Mouse (Mus musculus): ENCODE measurements at regions not wholly inside any gene's neighbourhood (a gene's known extent, or its start where the extent isn't known, plus 50 kb on each side); places are given as distances from the start of the nearest gene placed in this dataset.

DNA sequence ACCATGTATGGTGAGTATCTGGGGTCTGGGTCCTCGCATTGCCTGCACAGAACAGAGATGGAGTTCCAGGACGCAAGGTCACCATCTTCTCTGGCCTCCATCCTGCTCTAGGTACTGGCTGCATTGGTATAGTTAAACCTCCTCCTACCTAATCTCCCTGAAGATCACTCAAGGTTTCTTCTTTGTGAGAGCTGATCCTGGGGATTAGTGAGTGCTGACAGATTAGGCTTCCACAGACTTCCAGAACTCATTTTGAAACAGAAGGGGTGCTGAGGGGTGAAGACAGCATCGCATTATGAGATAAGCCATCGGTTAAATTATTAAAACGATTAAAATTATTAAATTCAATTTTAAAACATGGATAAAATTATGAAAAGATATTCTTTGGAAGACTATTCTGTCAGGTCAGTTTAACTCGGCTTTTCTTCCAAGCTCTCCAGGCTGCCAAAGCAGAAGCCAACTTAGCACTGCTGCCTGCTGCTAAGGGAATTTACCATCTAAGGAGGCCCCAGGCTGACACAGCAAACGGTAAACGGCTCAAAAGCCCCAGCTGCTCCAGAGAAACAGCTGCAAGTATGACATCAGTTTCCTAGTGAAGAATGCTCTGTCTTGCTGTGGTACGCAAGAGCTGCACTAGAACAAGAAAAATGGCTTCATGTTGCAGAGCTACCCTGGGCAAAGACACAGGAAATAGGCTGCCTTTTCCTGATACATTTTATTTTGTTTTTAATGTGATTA is 98.9 kb downstream of the Klhl6 start:
- peak; percentile 71; the same call in 1 of the 2 replicates for ATAC-seq (ENCODE audit: insufficient read depth, low read depth)
- WGBS, result 42% methylated on average over 9 of the region's 9 CpGs
- peak; percentile 53 for DNase-seq (ENCODE audit: low spot score)
- H3K4me3 ChIP-seq (ENCODE audit: low read depth, low read length), result no peak overlapping the region; the same call in 1 of the 2 replicates
- no peaks in the 10 kb centered on the region for H3K9me3 ChIP-seq (replicated peaks; ENCODE audit: control insufficient read depth, low read length)
- no peak overlapping the region; the same call in 1 of the 2 replicates for H3K9ac ChIP-seq (replicated peaks; ENCODE audit: low read depth, low read length)
- H3K36me3 ChIP-seq (replicated peaks; ENCODE audit: control insufficient read depth, insufficient read depth, low read length), result no peaks in the 10 kb centered on the region
- H3K4me2 ChIP-seq (ENCODE audit: low read depth, low read length), result peak overlapping the region; percentile 9; the same call in 1 of the 2 replicates
- H3K4me1 ChIP-seq (ENCODE audit: control insufficient read depth, insufficient read depth), result no peaks in the 10 kb centered on the region
- peak overlapping the region; percentile 58; the same call in 1 of the 2 replicates for H3K27ac ChIP-seq (ENCODE audit: low read depth)
- H3K27me3 ChIP-seq (ENCODE audit: control insufficient read depth, insufficient read depth, low read length), result no peaks in the 10 kb centered on the region
- no peak for TF ChIP-seq EP300 (IDR thresholded peaks at IDR 0.05; ENCODE audit: low read depth)
- TF ChIP-seq CTCF (IDR thresholded peaks at IDR 0.05; ENCODE audit: low read depth), result no peak

DNA sequence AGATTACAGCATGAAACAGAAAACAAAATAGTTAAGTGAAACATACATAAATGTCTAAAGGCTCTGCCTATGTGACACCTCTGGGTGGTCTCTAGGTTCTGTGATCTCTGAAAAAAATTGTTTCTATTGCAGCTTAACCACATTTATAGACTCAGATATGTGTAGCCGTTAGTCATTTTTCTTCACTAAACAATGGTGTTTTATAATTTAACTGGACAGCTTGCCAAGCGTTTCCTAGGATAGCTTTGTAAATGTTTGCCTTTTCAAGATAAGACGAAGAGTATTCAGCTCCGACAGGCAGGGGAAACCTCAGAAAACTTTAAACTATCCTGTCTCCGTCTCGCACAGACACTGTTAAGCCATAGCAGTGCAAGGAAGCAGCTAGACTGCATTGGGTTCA is 98.3 kb downstream of the Klhl6 start:
- Histone ChIP-seq H3K36me3 (replicated peaks; ENCODE audit: control insufficient read depth, insufficient read depth, low read length) (no peaks in the 10 kb centered on the region), H3K9me3 (replicated peaks; ENCODE audit: control insufficient read depth, low read length) (no peaks in the 10 kb centered on the region), H3K27ac (ENCODE audit: low read depth) (peak overlapping the region; percentile 50; the same call in 1 of the 2 replicates), H3K9ac (replicated peaks; ENCODE audit: low read depth, low read length) (no peak overlapping the region), H3K27me3 (ENCODE audit: control insufficient read depth, insufficient read depth, low read length) (no peaks in the 10 kb centered on the region), H3K4me2 (ENCODE audit: low read depth, low read length) (no peak overlapping the region; the same call in 1 of the 2 replicates), H3K4me3 (ENCODE audit: low read depth, low read length) (no peak overlapping the region), H3K4me1 (ENCODE audit: control insufficient read depth, insufficient read depth) (no peaks in the 10 kb centered on the region)
- peak; percentile 19 for DNase-seq (ENCODE audit: low spot score)
- TF ChIP-seq CTCF (IDR thresholded peaks at IDR 0.05; ENCODE audit: low read depth) (no peak), EP300 (IDR thresholded peaks at IDR 0.05; ENCODE audit: low read depth) (no peak)
- WGBS, result 34% methylated on average over 6 of the region's 6 CpGs
- no peak for ATAC-seq (ENCODE audit: insufficient read depth, low read depth)

DNA sequence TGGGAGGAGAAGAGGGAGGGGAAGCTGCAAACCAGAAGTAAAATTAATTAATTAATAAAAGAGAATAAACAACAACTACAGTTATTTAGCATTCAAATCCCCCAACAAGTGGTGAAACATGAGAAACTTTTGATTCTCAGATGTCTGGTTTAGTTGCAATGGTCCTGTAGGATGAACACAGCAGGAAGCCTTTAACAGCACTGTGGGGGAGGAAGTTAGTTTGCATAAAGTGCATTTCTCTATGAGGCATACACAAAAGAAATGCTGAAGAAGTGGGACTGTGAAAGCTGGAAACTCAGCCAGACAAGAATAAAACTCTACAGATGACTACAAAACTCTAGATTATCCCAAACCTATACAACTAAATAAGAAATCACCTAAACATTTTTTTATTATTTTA is 96.2 kb downstream of the Klhl6 start:
- H3K4me3 ChIP-seq (ENCODE audit: low read depth, low read length), result no peak overlapping the region
- no peak for TF ChIP-seq CTCF (IDR thresholded peaks at IDR 0.05; ENCODE audit: low read depth)
- H3K27ac ChIP-seq (ENCODE audit: low read depth), result no peak overlapping the region
- no peak for DNase-seq (ENCODE audit: low spot score)
- no peaks in the 10 kb centered on the region for H3K4me1 ChIP-seq (ENCODE audit: control insufficient read depth, insufficient read depth)
- no peaks in the 10 kb centered on the region for H3K27me3 ChIP-seq (ENCODE audit: control insufficient read depth, insufficient read depth, low read length)
- no peaks in the 10 kb centered on the region for H3K36me3 ChIP-seq (replicated peaks; ENCODE audit: control insufficient read depth, insufficient read depth, low read length)
- no peaks in the 10 kb centered on the region for H3K9me3 ChIP-seq (replicated peaks; ENCODE audit: control insufficient read depth, low read length)
- H3K9ac ChIP-seq (replicated peaks; ENCODE audit: low read depth, low read length), result no peak overlapping the region
- ATAC-seq (ENCODE audit: insufficient read depth, low read depth), result no peak
- H3K4me2 ChIP-seq (ENCODE audit: low read depth, low read length), result no peak overlapping the region

GRCm38 (mm10) chr16:19889576-19889975 is 93.3 kb downstream of the Klhl6 start:
- H3K4me2 ChIP-seq (ENCODE audit: low read depth, low read length), result no peak overlapping the region
- ATAC-seq (ENCODE audit: insufficient read depth, low read depth) (no peak), DNase-seq (ENCODE audit: low spot score) (no peak)
- no peak overlapping the region for H3K9ac ChIP-seq (replicated peaks; ENCODE audit: low read depth, low read length)
- no peak overlapping the region for H3K27ac ChIP-seq (ENCODE audit: low read depth)
- H3K36me3 ChIP-seq (replicated peaks; ENCODE audit: control insufficient read depth, insufficient read depth, low read length), result no peaks in the 10 kb centered on the region
- H3K27me3 ChIP-seq (ENCODE audit: control insufficient read depth, insufficient read depth, low read length), result no peaks in the 10 kb centered on the region
- H3K9me3 ChIP-seq (replicated peaks; ENCODE audit: control insufficient read depth, low read length), result no peaks in the 10 kb centered on the region
- no peak for TF ChIP-seq EP300 (IDR thresholded peaks at IDR 0.05; ENCODE audit: low read depth)
- no peak for TF ChIP-seq CTCF (IDR thresholded peaks at IDR 0.05; ENCODE audit: low read depth)
- H3K4me1 ChIP-seq (ENCODE audit: control insufficient read depth, insufficient read depth), result no peaks in the 10 kb centered on the region
- 63% methylated on average over 3 of the region's 3 CpGs for WGBS
- no peak overlapping the region for H3K4me3 ChIP-seq (ENCODE audit: low read depth, low read length)

DNA sequence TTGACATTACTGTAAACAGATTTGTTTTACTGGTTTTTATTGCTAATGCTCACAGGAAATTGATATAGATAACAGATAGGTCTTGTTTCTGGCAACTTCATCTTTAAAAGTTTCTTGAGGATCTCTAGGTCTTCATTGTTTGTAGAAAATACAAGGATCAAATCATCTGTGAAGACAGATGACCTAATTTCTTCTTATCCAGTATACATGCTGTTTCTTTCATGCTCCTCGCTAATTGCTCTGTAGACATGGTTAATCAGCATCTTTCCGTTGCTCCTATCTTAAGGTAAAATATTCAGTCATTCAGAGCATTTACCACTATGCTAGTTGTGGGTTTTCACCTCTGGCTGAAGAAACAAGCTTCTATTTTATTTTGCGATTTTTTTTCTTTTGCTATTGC is 91.4 kb downstream of the Klhl6 start:
- H3K27me3 ChIP-seq (ENCODE audit: control insufficient read depth, insufficient read depth, low read length), result no peaks in the 10 kb centered on the region
- H3K4me3 ChIP-seq (ENCODE audit: low read depth, low read length), result no peak overlapping the region
- no peaks in the 10 kb centered on the region for H3K9me3 ChIP-seq (replicated peaks; ENCODE audit: control insufficient read depth, low read length)
- TF ChIP-seq EP300 (IDR thresholded peaks at IDR 0.05; ENCODE audit: low read depth) (no peak), CTCF (IDR thresholded peaks at IDR 0.05; ENCODE audit: low read depth) (no peak)
- H3K4me2 ChIP-seq (ENCODE audit: low read depth, low read length), result no peak overlapping the region
- ATAC-seq (ENCODE audit: insufficient read depth, low read depth), result no peak
- no peak overlapping the region for H3K9ac ChIP-seq (replicated peaks; ENCODE audit: low read depth, low read length)
- DNase-seq (ENCODE audit: low spot score), result no peak
- WGBS, result 66% methylated on average over 3 of the region's 3 CpGs
- no peaks in the 10 kb centered on the region for H3K36me3 ChIP-seq (replicated peaks; ENCODE audit: control insufficient read depth, insufficient read depth, low read length)
- H3K27ac ChIP-seq (ENCODE audit: low read depth), result no peak overlapping the region
- no peaks in the 10 kb centered on the region for H3K4me1 ChIP-seq (ENCODE audit: control insufficient read depth, insufficient read depth)

All from heart, postnatal 0 days (tissue).